Comparison of ENCODE assay signal across 8 mouse cellular contexts in the genomic region with DNA sequence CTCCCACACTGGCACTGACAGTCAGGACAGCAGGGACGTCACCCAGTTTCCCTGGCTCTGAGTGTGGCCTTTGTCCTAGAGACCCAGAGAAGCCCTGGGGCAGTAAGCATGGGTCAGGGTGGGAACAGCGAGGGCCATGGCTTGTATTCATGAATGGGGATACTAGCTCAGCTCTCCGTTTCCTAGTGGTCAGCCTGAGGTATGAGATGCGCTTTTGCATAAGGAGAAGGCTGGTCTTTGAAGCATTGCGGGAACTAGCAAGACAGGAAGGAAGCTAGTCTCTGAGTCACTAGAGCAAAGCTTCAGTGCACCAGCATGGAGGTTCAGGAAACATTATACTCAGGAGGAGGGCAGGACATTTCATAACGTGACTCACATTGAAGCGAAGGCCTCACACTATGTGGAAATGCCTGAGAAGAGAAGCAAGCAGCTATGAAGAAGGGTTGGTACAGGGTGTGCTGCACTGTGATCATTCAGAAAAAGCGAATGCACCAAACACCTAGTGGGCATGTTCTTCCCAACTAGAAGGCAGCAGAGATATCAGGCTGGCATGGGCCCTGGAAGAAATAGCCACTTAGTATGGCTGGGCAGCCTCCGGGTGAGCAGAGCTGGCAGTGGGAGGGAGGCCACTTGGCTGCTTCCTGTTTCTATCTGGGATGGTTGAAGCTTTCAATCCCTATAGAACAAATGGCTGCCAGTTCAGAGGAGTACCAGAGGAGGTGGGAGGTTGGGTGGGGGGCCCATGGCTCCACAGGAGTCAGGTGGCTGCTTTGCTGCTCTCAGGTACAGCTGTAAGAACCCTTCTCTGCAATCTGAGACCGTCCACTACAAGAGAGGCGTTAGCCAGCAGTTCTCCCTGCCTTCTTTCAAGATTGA. TPM values are rescaled to one million over a fixed set of nuclear protein-coding genes. Genes with fewer than 3 reads are reported as not detected.
DNase-seq lines count a peak whose midpoint lies in the region; ATAC-seq and TF ChIP-seq lines count a peak whose summit lies in the region.

No protein-coding gene starts in this region.

- WGBS in kidney, postnatal 0 days = 46% methylated on average over 11 of the region's 11 CpGs
- WGBS in heart, embryonic 14.5 days = 62% methylated on average over 11 of the region's 11 CpGs
- WGBS in lung, postnatal 0 days = 52% methylated on average over 11 of the region's 11 CpGs
- WGBS in stomach, embryonic 16.5 days = 70% methylated on average over 11 of the region's 11 CpGs

- H3K4me2 ChIP-seq in kidney, postnatal 0 days (ENCODE audit: low read length) = peak overlapping the region; percentile 30; the same call in 1 of the 2 replicates
- H3K4me2 ChIP-seq in heart, embryonic 14.5 days (ENCODE audit: low read length) = no peak overlapping the region
- peak overlapping the region; percentile 28 for H3K4me2 ChIP-seq in lung, postnatal 0 days (replicated peaks; ENCODE audit: low read depth, low read length)
- H3K4me2 ChIP-seq in stomach, embryonic 16.5 days (ENCODE audit: low read depth, low read length) = no peak overlapping the region

- TF ChIP-seq CTCF in kidney, postnatal 0 days (IDR thresholded peaks at IDR 0.05; ENCODE audit: low read depth) = no peak; the same call in 1 of the 2 replicates
- TF ChIP-seq CTCF in lung, postnatal 0 days (IDR thresholded peaks at IDR 0.05) = peak; percentile 39

- peak; percentile 76 for DNase-seq in kidney, postnatal 0 days (ENCODE audit: low spot score)
- DNase-seq in kidney, adult 18-20 months = no peak
- peak; percentile 27 to 35 for DNase-seq in adrenal gland, postnatal 36 days
- peak; percentile 85 for DNase-seq in lung, postnatal 0 days (ENCODE audit: low spot score)
- DNase-seq in urinary bladder, postnatal 14 days (ENCODE audit: low spot score) = no peak
- no peak for DNase-seq in thymus, postnatal 25 days

- peak; percentile 35; the same call in 1 of the 2 replicates for TF ChIP-seq EP300 in lung, postnatal 0 days (IDR thresholded peaks at IDR 0.05)

- no peaks in the 10 kb centered on the region; the same call in 1 of the 2 replicates for H3K4me1 ChIP-seq in kidney, postnatal 0 days (replicated peaks; ENCODE audit: insufficient read depth, low read length)
- H3K4me1 ChIP-seq in heart, embryonic 14.5 days (ENCODE audit: control insufficient read depth in 2 of 2, insufficient read depth in 2 of 2, low read length in 2 of 2) = peaks cover 5 to 21% of the 10 kb centered on the region in 2 experiments; a peak in 3 of 4 replicates
- H3K4me1 ChIP-seq in lung, postnatal 0 days (ENCODE audit: insufficient read depth, low read depth, low read length) = peaks cover 16% of the 10 kb centered on the region
- H3K4me1 ChIP-seq in stomach, embryonic 16.5 days (ENCODE audit: control insufficient read depth, insufficient read depth, low read length) = peaks cover 7% of the 10 kb centered on the region; the same call in 1 of the 2 replicates

- peak; percentile 62 for ATAC-seq in kidney, postnatal 0 days (replicated peaks; ENCODE audit: low FRiP score, low read depth)
- no peak for ATAC-seq in heart, embryonic 14.5 days (ENCODE audit: insufficient number of reproducible peaks, insufficient read depth, low FRiP score, low read depth)
- ATAC-seq in lung, postnatal 0 days = peak; percentile 61
- ATAC-seq in stomach, embryonic 16.5 days (ENCODE audit: insufficient read depth, low FRiP score) = peak; percentile 16; the same call in 1 of the 2 replicates

- peak overlapping the region; percentile 88 for H3K27ac ChIP-seq in kidney, postnatal 0 days
- peak overlapping the region; percentile 72 for H3K27ac ChIP-seq in heart, embryonic 14.5 days (replicated peaks in 1 of 2; ENCODE audit: control insufficient read depth in 1 of 2, insufficient read depth in 1 of 2, low read depth in 2 of 2, low read length in 2 of 2)
- H3K27ac ChIP-seq in lung, postnatal 0 days (ENCODE audit: low read length) = peak overlapping the region; percentile 93
- H3K27ac ChIP-seq in stomach, embryonic 16.5 days (ENCODE audit: low read length) = peak overlapping the region; percentile 82

- H3K9me3 ChIP-seq in kidney, postnatal 0 days (replicated peaks; ENCODE audit: low read length) = no peaks in the 10 kb centered on the region
- H3K9me3 ChIP-seq in heart, embryonic 14.5 days (ENCODE audit: control insufficient read depth, low read length) = no peaks in the 10 kb centered on the region
- no peaks in the 10 kb centered on the region for H3K9me3 ChIP-seq in lung, postnatal 0 days (ENCODE audit: low read length)
- no peaks in the 10 kb centered on the region for H3K9me3 ChIP-seq in stomach, embryonic 16.5 days (replicated peaks; ENCODE audit: control insufficient read depth, low read length)

- H3K27me3 ChIP-seq in kidney, postnatal 0 days (ENCODE audit: insufficient read depth, low read length) = no peaks in the 10 kb centered on the region
- H3K27me3 ChIP-seq in heart, embryonic 14.5 days (ENCODE audit: control insufficient read depth, insufficient read depth, low read length) = no peaks in the 10 kb centered on the region
- H3K27me3 ChIP-seq in lung, postnatal 0 days (replicated peaks; ENCODE audit: insufficient read depth, low read length) = no peaks in the 10 kb centered on the region
- no peaks in the 10 kb centered on the region for H3K27me3 ChIP-seq in stomach, embryonic 16.5 days (ENCODE audit: control insufficient read depth, insufficient read depth, low read length)

- H3K9ac ChIP-seq in kidney, postnatal 0 days (ENCODE audit: low read depth, low read length) = no peak overlapping the region
- peak overlapping the region; percentile 41 for H3K9ac ChIP-seq in heart, embryonic 14.5 days (ENCODE audit: low read length)
- H3K9ac ChIP-seq in lung, postnatal 0 days (replicated peaks; ENCODE audit: low read depth) = no peak overlapping the region
- H3K9ac ChIP-seq in stomach, embryonic 16.5 days (ENCODE audit: low read length) = peak overlapping the region; percentile 18; the same call in 1 of the 2 replicates

- peaks cover 38% of the 10 kb centered on the region for H3K36me3 ChIP-seq in kidney, postnatal 0 days (ENCODE audit: insufficient read depth, low read length)
- peaks cover 93% of the 10 kb centered on the region for H3K36me3 ChIP-seq in heart, embryonic 14.5 days (ENCODE audit: control insufficient read depth, insufficient read depth, low read length)
- peaks cover 34% of the 10 kb centered on the region for H3K36me3 ChIP-seq in lung, postnatal 0 days (ENCODE audit: insufficient read depth, low read length)
- peaks cover 30% of the 10 kb centered on the region for H3K36me3 ChIP-seq in stomach, embryonic 16.5 days (ENCODE audit: control insufficient read depth, insufficient read depth, low read length)

- H3K4me3 ChIP-seq in kidney, postnatal 0 days (replicated peaks; ENCODE audit: low read depth, low read length) = no peak overlapping the region
- H3K4me3 ChIP-seq in heart, embryonic 14.5 days (ENCODE audit: control insufficient read depth in 1 of 2, insufficient read depth in 1 of 2, low read depth in 1 of 2, low read length in 2 of 2) = no peak overlapping the region
- H3K4me3 ChIP-seq in lung, postnatal 0 days (ENCODE audit: low read depth, low read length) = no peak overlapping the region
- H3K4me3 ChIP-seq in stomach, embryonic 16.5 days (replicated peaks; ENCODE audit: low read length) = no peak overlapping the region

RNA-seq across cellular contexts. Expression of a gene that starts 25.4 kb away (rescaled TPM):
- 152 and 161 TPM in 2 replicates for polyA plus RNA-seq in kidney, postnatal 0 days (2015; fragmentation: Nextera tagmentation; extraction: Ambion mirVana)
- 10 to 100 TPM; 54.6 to 74.1 TPM for total RNA-seq in adrenal gland, postnatal 36 days (2021)
- 126 and 128 TPM in 2 replicates for polyA plus RNA-seq in heart, embryonic 14.5 days (2014; fragmentation: Nextera tagmentation; extraction: Ambion mirVana)
- 87.6 and 92.0 TPM in 2 replicates for polyA plus RNA-seq in lung, postnatal 0 days (2015; fragmentation: Nextera tagmentation; extraction: Ambion mirVana)
- 125 and 136 TPM in 2 replicates for polyA plus RNA-seq in stomach, embryonic 16.5 days (2015; fragmentation: Nextera tagmentation; extraction: Ambion mirVana)

RNA-seq across cellular contexts. Expression of a gene that starts 27.1 kb away (rescaled TPM):
- 85.9 and 99.0 TPM in 2 replicates for polyA plus RNA-seq in kidney, postnatal 0 days (2015; fragmentation: Nextera tagmentation; extraction: Ambion mirVana)
- 10 to 100 TPM; 72.9 to 79.3 TPM for total RNA-seq in adrenal gland, postnatal 36 days (2021)
- polyA plus RNA-seq in heart, embryonic 14.5 days (2014; fragmentation: Nextera tagmentation; extraction: Ambion mirVana) = 115 and 120 TPM in 2 replicates
- polyA plus RNA-seq in lung, postnatal 0 days (2015; fragmentation: Nextera tagmentation; extraction: Ambion mirVana) = 75.6 and 76.7 TPM in 2 replicates
- 81.1 and 87.7 TPM in 2 replicates for polyA plus RNA-seq in stomach, embryonic 16.5 days (2015; fragmentation: Nextera tagmentation; extraction: Ambion mirVana)

RNA-seq across cellular contexts. Expression of a gene that starts 33.0 kb away (rescaled TPM):
- 39.4 and 41.5 TPM in 2 replicates for polyA plus RNA-seq in kidney, postnatal 0 days (2015; fragmentation: Nextera tagmentation; extraction: Ambion mirVana)
- 10 to 100 TPM; 29.2 to 36.1 TPM for total RNA-seq in adrenal gland, postnatal 36 days (2021)
- polyA plus RNA-seq in heart, embryonic 14.5 days (2014; fragmentation: Nextera tagmentation; extraction: Ambion mirVana) = 24.2 and 25.3 TPM in 2 replicates
- polyA plus RNA-seq in lung, postnatal 0 days (2015; fragmentation: Nextera tagmentation; extraction: Ambion mirVana) = 33.7 and 39.5 TPM in 2 replicates
- polyA plus RNA-seq in stomach, embryonic 16.5 days (2015; fragmentation: Nextera tagmentation; extraction: Ambion mirVana) = 31.5 and 36.3 TPM in 2 replicates

RNA-seq across cellular contexts. Expression of a gene that starts 50.9 kb away (rescaled TPM):
- 54.1 and 55.9 TPM in 2 replicates for polyA plus RNA-seq in kidney, postnatal 0 days (2015; fragmentation: Nextera tagmentation; extraction: Ambion mirVana)
- total RNA-seq in adrenal gland, postnatal 36 days (2021) = 10 to 100 TPM; 31.2 to 42.2 TPM
- polyA plus RNA-seq in heart, embryonic 14.5 days (2014; fragmentation: Nextera tagmentation; extraction: Ambion mirVana) = 26.6 and 32.3 TPM in 2 replicates
- polyA plus RNA-seq in lung, postnatal 0 days (2015; fragmentation: Nextera tagmentation; extraction: Ambion mirVana) = 41.0 and 43.4 TPM in 2 replicates
- 48.6 and 54.3 TPM in 2 replicates for polyA plus RNA-seq in stomach, embryonic 16.5 days (2015; fragmentation: Nextera tagmentation; extraction: Ambion mirVana)

Comparison
In these comparisons a context has a peak if more than half of its experiments do, and no peak if none do; other contexts are left out.
1. DNase-seq: peak in kidney, postnatal 0 days (single experiment), adrenal gland, postnatal 36 days (2 of 2) and lung, postnatal 0 days (single experiment); none in kidney, adult 18-20 months (single experiment), urinary bladder, postnatal 14 days (single experiment) and thymus, postnatal 25 days (single experiment).
2. H3K4me2 ChIP-seq: peak in kidney, postnatal 0 days (single experiment) and lung, postnatal 0 days (single experiment); none in heart, embryonic 14.5 days (single experiment) and stomach, embryonic 16.5 days (single experiment).
3. H3K9ac ChIP-seq: peak in heart, embryonic 14.5 days (single experiment) and stomach, embryonic 16.5 days (single experiment); none in kidney, postnatal 0 days (single experiment) and lung, postnatal 0 days (single experiment).
4. Peak in every context shown above with its lines, with median percentiles within 50 percentile points of each other: H3K27ac ChIP-seq.